Mouse (Mus musculus) hindbrain, embryonic 14.5 days (tissue): ENCODE results near the gene Glb1. TPM values are rescaled to one million over a fixed set of nuclear protein-coding genes. Genes with fewer than 3 reads are reported as not detected.
"Not testable (repeated sequence)": the region's sequence is repeated elsewhere in the genome, so short reads cannot be mapped to it uniquely, and the experiment has no call there.

Experiments
- ATAC-seq: fragments of 200-750 bp; cut with Nextera tagmentation; 2 replicates; pipeline ENCODE4 v1.8.0; 2017; ENCODE audit warnings: moderate number of reproducible peaks, mild to moderate bottlenecking, moderate TSS enrichment, moderate library complexity; ENCODE audit not compliant: low FRiP score
- DNase-seq: peaks from one replicate; pipeline ENCODE4 v3.0.0-alpha.2; 2015; ENCODE audit warnings: low spot score
- H3K27ac ChIP-seq: fragments of 300-500 bp; sonication (generic); 2 replicates; pipeline ENCODE4 v1.5.1; 2014; ENCODE audit warnings: mild to moderate bottlenecking, moderate library complexity
- H3K27me3 ChIP-seq: fragments of 300-500 bp; sonication (generic); 2 replicates; pipeline ENCODE4 v1.6.1; 2014; ENCODE audit warnings: mild to moderate bottlenecking, low read length, mixed read lengths; ENCODE audit not compliant: control insufficient read depth, insufficient read depth
- H3K36me3 ChIP-seq: fragments of 300-500 bp; sonication (generic); replicated peaks from 2 replicates; pipeline ENCODE4 v1.6.1; 2014; ENCODE audit not compliant: control insufficient read depth, insufficient read depth
- H3K4me1 ChIP-seq: fragments of 300-500 bp; sonication (generic); replicated peaks from 2 replicates; pipeline ENCODE4 v1.6.1; 2014; ENCODE audit warnings: antibody characterized with exemption, low read length, mixed read lengths; ENCODE audit not compliant: control insufficient read depth, insufficient read depth
- H3K4me2 ChIP-seq: fragments of 300-500 bp; sonication (generic); replicated peaks from 2 replicates; pipeline ENCODE4 v1.6.1; 2014; ENCODE audit warnings: mild to moderate bottlenecking, moderate library complexity
- H3K4me3 ChIP-seq: fragments of 300-500 bp; sonication (generic); replicated peaks from 2 replicates; pipeline ENCODE4 v1.5.1; 2014; ENCODE audit warnings: mild to moderate bottlenecking, low read length
- H3K9ac ChIP-seq: fragments of 300-500 bp; sonication (generic); 2 replicates; pipeline ENCODE4 v1.6.1; 2014
- H3K9me3 ChIP-seq: fragments of 300-500 bp; sonication (generic); 2 replicates; pipeline ENCODE4 v1.6.1; 2016; ENCODE audit warnings: low read length; ENCODE audit not compliant: control insufficient read depth
- WGBS: fragments of 180-500 bp; shearing (Covaris S2); extraction: QIAGEN DNeasy Blood & Tissue Kit; methylation state at CpG from one replicate; pipeline ENCODE4 v1.1.7; 2014; 5-methylcytosine and 5-hydroxymethylcytosine counted together
- polyA plus RNA-seq: library from polyadenylated mRNA; unstranded; fragments of >200 nt; fragmentation: Nextera tagmentation; extraction: Ambion mirVana; gene quantifications from 2 replicates; pipeline ENCODE4 v1.2.1, GENCODE M21; 2014

The Glb1 gene
- 36.2 and 38.9 TPM in 2 replicates for polyA plus RNA-seq

DNA sequence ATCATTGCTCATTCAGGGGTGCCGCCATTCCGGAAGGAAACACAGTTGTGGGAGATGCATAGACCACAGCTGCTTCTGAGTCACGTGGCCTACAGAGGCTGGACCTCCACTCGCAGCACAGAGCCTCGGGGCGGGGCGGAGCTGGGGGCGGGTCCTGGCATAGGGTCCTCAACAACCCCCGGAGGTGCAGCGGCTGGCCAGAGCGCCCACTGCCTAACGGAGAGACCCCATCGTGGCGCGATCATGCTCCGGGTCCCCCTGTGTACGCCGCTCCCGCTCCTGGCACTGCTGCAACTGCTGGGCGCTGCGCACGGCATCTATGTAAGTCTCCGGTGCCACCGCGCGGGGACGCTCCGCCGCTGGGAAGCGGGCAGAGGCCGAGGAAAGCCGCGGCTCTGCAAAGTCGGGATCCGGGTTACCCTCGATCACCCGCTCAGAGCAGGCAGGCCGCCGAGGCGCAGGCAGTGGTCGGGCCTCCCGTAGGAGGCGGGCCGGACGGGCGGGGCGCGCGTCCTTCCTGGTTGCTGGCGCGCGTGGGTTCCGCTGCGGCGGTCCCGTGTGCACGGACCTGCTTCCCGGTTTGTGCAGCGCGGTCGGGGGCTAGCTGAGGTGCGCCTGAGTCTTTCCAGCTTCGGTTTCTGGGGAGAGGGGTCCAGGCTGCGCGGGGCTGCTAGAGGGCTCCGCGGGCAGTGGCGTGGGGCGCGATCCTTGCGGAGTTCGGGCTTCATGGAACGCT, at the start of gene Glb1, which contains the start of gene Tmppe:
TSS of gene Glb1 (plus strand) at position 128 of the 736 bp plus-strand sequence.
TSS of gene Tmppe (plus strand) at position 157 of the 736 bp plus-strand sequence.
- Histone ChIP-seq H3K4me3 (peak within 1 kb of the TSS; percentile 73), H3K36me3 (peaks cover 17% of the 10 kb centered on the region), H3K27me3 (no peaks in the 10 kb centered on the region), H3K27ac (peak within 1 kb of the TSS; percentile 84), H3K4me1 (peaks cover 12% of the 10 kb centered on the region; the same call in 1 of the 2 replicates), H3K9ac (peak within 1 kb of the TSS; percentile 75), H3K9me3 (no peaks in the 10 kb centered on the region), H3K4me2 (peak within 1 kb of the TSS; percentile 74)
- ATAC-seq (peak; percentile 98), DNase-seq (peak; percentile 83)
- WGBS, result under 1% methylated on average over 72 of the region's 73 CpGs

DNA sequence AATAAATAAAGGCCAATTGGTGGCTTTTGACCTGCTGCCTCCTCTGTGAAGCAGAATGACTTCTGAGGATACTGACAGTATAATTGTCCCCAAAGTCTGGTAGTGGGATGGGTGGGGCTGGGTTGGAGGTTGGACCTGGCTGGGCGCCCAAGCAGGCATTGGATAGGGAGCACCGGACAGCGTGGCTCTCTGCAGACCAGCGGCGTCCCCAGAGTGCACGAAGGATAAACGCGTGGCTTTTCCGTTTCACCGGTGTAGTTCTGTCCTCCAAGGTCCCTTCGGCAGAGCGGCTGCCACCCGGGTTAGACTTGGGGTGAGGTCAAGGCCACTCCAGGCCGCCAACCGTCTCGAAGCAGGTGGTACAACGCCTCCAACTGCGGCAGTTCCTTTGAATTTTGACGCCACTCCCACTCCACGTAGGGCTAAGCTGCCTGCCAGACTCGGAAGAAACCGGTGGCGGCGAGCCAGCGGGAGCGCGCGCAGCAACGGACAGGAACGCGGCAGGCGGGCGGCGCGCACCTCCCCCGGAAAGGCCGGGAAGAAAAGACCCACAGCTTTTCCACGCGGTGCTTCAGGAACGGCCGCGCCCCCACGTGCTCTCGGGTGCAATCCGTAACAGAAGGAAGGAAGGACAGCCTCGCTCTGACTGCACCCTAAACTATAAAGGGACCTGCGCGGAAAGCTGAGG, 32.9 kb upstream of the Glb1 start:
- Histone ChIP-seq H3K27ac (0 out of 2 replicates have a peak overlapping the region, but pooled peaks have one; percentile 28), H3K4me3 (peak overlapping the region; percentile 52), H3K9me3 (no peaks in the 10 kb centered on the region), H3K9ac (peak overlapping the region; percentile 70), H3K4me1 (no peaks in the 10 kb centered on the region), H3K4me2 (peak overlapping the region; percentile 90), H3K36me3 (no peaks in the 10 kb centered on the region), H3K27me3 (no peaks in the 10 kb centered on the region)
- peak; percentile 83 for DNase-seq
- WGBS, result under 1% methylated on average over 48 of the region's 48 CpGs
- peak; percentile 87 for ATAC-seq

DNA sequence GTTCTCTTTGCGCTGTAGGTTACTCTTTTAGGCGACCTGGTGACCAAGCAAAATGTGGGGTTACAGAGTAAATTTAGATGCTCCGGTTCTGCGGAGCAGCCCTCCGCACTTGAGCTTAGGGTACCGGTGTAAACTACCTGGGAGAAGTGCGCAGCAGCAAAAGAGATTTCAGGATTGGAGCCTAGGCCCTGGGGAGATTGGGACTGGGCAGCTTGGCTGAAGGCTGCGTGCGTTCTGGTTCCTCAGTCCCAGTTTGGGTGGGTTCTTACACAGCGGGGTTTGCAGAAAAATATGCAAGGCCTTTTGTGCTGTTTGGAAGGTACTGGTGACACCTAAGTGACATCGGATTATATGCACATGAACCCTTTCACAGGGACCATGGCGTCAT, 32.4 kb upstream of the Glb1 start:
- H3K4me2 ChIP-seq, result peak overlapping the region; percentile 90
- no peaks in the 10 kb centered on the region for H3K9me3 ChIP-seq
- ATAC-seq (peak; percentile 43; the same call in 1 of the 2 replicates), DNase-seq (no peak)
- no peaks in the 10 kb centered on the region for H3K36me3 ChIP-seq
- WGBS, result 12% methylated on average over 12 of the region's 12 CpGs
- 0 out of 2 replicates have a peak overlapping the region, but pooled peaks have one; percentile 28 for H3K27ac ChIP-seq
- H3K4me1 ChIP-seq, result no peaks in the 10 kb centered on the region
- no peaks in the 10 kb centered on the region for H3K27me3 ChIP-seq
- H3K9ac ChIP-seq, result peak overlapping the region; percentile 70
- H3K4me3 ChIP-seq, result peak overlapping the region; percentile 52

DNA sequence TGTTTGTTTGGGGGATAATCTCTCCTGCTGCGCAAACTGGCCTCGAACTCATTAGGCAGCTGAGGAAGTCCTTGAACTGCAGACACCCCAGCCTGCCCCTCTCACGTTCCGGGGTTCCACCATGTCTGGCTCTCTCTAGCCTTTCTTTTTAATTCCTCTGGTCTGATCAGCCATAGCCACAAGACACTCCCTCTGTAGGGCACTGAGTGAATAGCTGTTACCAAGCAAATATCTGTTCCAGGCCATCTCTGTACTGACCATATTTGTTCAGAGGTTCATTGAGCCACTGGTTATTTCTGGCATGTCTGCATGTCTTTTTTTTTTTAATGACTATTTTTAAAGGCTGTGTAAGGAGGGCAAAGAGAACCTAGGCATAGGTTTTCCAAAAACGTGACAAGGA, 31.5 kb upstream of the Glb1 start:
- not testable (repeated sequence) for ATAC-seq, H3K36me3 ChIP-seq, H3K4me2 ChIP-seq, H3K4me3 ChIP-seq, H3K9me3 ChIP-seq, H3K4me1 ChIP-seq, H3K9ac ChIP-seq, H3K27me3 ChIP-seq, H3K27ac ChIP-seq, DNase-seq
- 62% methylated on average over 5 of the region's 5 CpGs for WGBS

DNA sequence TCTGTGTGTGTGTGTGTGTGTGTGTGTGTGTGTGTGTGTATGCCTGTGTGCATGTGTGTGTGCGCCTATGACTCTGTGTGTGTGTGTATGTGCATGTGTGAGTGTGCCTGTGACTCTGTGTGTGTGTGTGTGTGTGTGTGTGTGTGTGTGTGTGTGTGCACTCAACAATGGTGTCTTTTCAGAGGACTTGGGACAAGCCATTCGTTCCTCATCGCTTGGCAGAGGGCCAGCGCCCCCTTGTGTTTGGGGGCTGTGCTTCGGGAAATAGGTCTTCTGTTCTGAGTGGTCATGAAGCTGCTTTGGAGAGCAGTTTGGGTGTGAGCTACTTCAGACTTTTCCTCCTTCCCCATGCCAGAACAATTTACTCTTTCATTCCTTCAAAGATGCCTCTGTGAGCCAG, 29.2 kb upstream of the Glb1 start:
- not testable (repeated sequence) for H3K9me3 ChIP-seq, H3K36me3 ChIP-seq, H3K9ac ChIP-seq, H3K4me3 ChIP-seq, H3K4me1 ChIP-seq, H3K27ac ChIP-seq, H3K27me3 ChIP-seq, DNase-seq, H3K4me2 ChIP-seq, ATAC-seq
- 24% methylated on average over 5 of the region's 5 CpGs for WGBS

DNA sequence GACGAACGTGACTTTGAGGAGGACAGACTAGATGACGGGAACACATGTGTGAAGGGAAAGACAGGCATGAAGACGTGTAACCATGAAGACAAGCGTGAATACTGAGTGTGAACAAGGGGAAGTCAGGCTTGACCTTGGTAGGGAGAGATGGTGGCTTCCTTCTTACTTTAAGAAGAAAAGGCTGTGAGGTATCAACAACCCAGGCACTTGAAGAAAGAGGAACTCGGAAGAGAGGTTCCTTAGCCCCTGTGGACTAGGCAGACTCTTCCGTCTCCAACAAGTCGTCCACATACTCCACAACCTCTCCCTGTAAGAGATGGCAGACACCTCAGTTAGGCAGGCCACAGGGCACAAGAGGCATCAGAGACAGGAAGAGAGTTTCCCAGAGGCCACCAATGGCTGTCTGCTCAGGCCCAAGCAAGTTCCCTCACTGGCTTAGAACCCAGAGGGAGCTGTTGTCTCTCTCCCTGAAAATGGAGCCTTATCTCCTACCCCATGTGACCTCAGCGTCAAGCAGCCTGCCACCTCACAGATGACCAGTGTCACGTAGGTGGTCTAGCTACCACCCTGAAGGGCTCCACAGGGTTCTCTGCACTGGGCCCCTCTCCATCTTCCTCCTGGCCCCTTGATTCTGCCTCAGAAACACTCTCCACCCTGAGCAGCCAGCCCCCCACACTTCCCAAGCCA, 25.5 kb upstream of the Glb1 start:
- no peak overlapping the region for H3K4me2 ChIP-seq
- no peak overlapping the region for H3K4me3 ChIP-seq
- WGBS, result 91% methylated on average over 10 of the region's 10 CpGs
- H3K27me3 ChIP-seq, result no peaks in the 10 kb centered on the region
- no peak overlapping the region for H3K27ac ChIP-seq
- H3K4me1 ChIP-seq, result no peaks in the 10 kb centered on the region
- no peak overlapping the region for H3K9ac ChIP-seq
- ATAC-seq (no peak), DNase-seq (no peak)
- H3K9me3 ChIP-seq, result no peaks in the 10 kb centered on the region
- no peaks in the 10 kb centered on the region; the same call in 1 of the 2 replicates for H3K36me3 ChIP-seq

DNA sequence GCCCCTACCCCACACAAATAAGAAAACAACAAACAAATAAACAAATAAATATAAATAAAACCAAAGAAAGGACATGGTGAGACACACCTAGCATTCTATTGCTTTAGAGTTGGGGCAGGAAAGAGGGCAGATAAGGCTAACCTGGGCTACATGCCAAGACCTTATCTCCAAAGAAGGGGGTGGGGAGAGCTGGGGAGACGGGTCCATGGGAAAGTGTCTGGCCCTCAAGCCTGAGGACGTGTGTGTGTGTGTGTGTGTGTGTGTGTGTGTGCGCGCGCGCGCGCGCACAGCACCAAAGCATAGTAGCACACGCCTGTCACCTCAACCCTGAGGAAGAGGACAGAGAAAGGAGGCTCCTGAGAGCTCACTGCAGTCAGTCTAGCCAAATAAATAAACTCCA, 23.7 kb upstream of the Glb1 start:
- Histone ChIP-seq H3K4me2 (no peak overlapping the region), H3K4me1 (no peaks in the 10 kb centered on the region), H3K27ac (no peak overlapping the region), H3K9ac (no peak overlapping the region), H3K36me3 (no peaks in the 10 kb centered on the region; the same call in 1 of the 2 replicates), H3K9me3 (no peaks in the 10 kb centered on the region), H3K4me3 (no peak overlapping the region), H3K27me3 (no peaks in the 10 kb centered on the region)
- WGBS, result 93% methylated on average over 10 of the region's 10 CpGs
- DNase-seq, result no peak
- ATAC-seq, result no peak

DNA sequence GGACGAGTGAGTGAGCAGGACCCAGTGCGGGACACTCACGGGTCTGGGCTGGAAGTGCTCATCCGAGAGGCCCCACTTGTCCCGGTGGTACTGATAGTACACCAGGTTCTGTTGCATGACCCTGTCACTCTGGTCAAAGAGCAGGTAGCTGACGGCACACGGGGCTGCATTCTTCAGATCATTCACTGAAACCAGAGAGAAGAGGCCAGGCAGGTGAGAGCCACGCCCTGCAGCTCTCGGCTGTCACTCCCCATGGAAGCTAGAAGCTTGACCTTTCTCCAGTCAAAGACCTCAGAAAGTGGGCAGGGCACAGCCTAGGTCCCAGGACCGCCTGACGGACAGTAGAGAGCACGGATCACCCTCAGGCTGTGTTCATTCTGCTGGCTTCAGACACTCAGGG, 21.0 kb upstream of the Glb1 start:
- no peak for DNase-seq
- no peak overlapping the region for H3K4me3 ChIP-seq
- no peaks in the 10 kb centered on the region for H3K9me3 ChIP-seq
- H3K27ac ChIP-seq, result no peak overlapping the region
- no peak for ATAC-seq
- H3K4me1 ChIP-seq, result no peaks in the 10 kb centered on the region
- H3K36me3 ChIP-seq, result no peaks in the 10 kb centered on the region; the same call in 1 of the 2 replicates
- no peak overlapping the region for H3K4me2 ChIP-seq
- H3K27me3 ChIP-seq, result no peaks in the 10 kb centered on the region
- H3K9ac ChIP-seq, result no peak overlapping the region
- 90% methylated on average over 12 of the region's 12 CpGs for WGBS
